Mouse (Mus musculus) adrenal gland, postnatal 10 days (tissue): ENCODE measurements around the gene Scly. TPM values are rescaled to one million over a fixed set of nuclear protein-coding genes. Genes with fewer than 3 reads are reported as not detected.

Experiments
- DNase-seq: peaks from one replicate; pipeline ENCODE4 v3.0.0; 2021; ENCODE audit warnings: mixed read lengths
- long read RNA-seq, 2 experiments: library from polyadenylated mRNA; stranded (forward); transcript quantifications; one replicate each; pipeline ENCODE4 v2.0.0; 2021
- total RNA-seq, 2 experiments: library from RNA; stranded (reverse); gene quantifications; 2 replicates each; pipeline ENCODE4 v1.2.3; 2021

The Scly gene
- total RNA-seq = 10 to 100 TPM; 22.8 to 23.4 TPM
- long read RNA-seq, experiment 1, transcript Scly-201 (12 exons, 2,202 nt) = major isoform, 7 of 11 reads
- long read RNA-seq, experiment 1, partial matches to known transcripts = 1 of 11 reads
- long read RNA-seq, experiment 1, other reads (novel, unspliced or antisense) = 3 of 11 reads
- long read RNA-seq, experiment 2, partial matches to known transcripts = 0 of 7 reads
- long read RNA-seq, experiment 2, other reads (novel, unspliced or antisense) = 3 of 7 reads

DNA sequence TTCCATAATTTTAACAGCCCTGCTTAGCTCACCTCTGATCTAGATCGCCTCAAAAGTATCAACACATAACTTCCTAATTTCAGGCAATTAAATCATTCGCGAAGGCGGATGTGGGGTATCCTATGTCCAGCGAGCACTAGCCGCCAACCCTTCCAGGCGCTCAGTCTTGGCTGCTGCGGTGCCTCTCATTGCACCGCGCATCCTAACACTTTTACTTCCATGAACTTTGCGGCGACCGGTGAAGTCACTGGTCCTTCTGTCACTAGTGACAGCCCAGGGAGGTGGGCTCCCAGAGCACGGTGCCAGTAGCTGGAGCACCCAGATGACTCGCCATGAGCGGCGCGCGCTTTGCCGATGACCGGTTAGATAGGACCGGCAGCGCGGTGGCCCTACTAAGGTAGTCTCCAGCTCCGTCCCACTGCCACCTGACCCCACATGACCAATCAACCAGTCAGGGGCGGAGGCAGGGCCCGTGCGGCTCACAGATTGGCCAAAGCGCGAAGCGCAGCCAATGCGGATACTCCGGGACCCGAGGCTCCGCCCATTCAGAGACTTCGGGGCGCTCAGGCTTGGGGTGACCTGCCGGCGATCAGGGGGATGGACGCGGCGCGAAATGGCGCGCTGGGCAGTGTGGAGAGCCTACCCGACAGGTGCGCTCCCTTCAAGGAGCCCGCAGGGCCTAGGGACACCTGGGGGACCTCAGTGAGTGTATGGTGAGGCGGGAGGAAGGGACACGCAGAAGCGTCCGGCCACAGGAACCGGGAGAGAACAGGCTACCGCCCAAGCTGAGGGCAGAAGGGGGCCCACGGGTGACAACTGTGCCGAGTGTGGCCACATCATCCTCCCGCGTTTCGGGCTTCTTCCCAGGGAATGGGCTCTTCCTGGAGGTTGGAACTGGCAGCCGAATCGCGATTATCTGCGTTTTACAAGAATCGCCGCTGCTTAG, at the start of gene Scly:
TSS of gene Scly (plus strand) at position 540 of the 946 bp plus-strand sequence.
- DNase-seq = peak; percentile 96

DNA sequence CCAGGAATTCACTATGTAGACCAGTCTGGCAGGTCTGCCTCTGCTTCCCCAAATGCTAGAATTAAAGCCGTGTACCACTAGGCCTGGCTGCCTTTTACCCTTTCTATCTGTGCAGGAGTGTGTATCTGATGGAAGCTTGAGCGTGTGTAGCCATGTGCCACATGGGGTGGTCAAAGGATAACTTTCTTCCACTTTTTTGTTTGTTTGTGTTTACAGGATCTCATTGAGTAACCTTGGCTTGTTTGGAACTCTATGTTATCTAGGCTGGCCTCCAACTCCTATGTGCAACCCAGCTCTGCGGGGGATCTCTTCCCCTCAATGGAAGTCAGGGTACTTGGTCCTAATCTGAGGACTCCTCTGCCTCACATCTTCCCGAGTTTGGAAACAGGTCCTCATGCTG, 49.2 kb upstream of the Scly start:
- DNase-seq = no peak

DNA sequence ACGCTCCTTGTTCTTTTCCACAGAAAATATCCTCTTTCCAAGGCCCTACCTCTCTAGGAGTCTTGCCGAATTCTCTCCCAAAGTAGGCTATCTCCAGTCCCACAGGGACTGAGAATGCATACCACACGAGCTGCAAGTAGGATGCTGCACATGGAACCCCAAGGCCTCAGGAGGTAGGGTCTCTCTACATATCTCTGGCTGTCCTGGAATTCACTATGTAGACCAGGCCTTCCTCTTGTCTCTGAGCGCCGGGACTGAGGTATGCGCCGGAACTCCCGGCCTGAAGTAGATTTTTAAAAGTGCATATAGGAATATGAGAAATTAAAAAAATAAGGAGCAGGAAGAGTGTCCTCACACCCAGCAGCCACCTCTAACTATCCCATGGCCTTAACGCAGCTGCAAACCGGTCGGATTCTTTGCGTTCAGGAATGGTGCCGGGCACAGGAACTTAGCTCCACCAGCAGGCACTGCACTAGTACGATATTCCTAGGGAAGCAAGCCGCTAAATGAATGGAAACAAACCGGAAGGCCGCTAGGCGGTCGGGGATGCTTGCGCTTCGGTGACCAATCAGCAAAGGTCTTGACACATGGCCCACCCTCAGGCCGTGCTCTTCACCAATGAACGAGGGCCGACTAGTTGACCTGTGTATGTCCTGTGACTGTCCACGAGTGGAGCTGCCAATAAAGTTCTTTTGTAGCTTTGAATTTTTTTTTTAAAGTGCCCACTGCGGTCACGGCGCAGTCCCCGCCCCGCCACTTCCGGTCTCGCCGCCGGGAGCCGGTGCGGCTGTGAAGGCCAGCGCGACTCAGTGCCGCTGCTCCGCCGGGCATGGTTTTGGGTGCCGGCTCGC, 48.3 kb upstream of the Scly start, which contains the start of gene Ube2f:
TSS of gene Ube2f (plus strand) at position 741 of the 851 bp plus-strand sequence.
- peak; percentile 91 for DNase-seq

DNA sequence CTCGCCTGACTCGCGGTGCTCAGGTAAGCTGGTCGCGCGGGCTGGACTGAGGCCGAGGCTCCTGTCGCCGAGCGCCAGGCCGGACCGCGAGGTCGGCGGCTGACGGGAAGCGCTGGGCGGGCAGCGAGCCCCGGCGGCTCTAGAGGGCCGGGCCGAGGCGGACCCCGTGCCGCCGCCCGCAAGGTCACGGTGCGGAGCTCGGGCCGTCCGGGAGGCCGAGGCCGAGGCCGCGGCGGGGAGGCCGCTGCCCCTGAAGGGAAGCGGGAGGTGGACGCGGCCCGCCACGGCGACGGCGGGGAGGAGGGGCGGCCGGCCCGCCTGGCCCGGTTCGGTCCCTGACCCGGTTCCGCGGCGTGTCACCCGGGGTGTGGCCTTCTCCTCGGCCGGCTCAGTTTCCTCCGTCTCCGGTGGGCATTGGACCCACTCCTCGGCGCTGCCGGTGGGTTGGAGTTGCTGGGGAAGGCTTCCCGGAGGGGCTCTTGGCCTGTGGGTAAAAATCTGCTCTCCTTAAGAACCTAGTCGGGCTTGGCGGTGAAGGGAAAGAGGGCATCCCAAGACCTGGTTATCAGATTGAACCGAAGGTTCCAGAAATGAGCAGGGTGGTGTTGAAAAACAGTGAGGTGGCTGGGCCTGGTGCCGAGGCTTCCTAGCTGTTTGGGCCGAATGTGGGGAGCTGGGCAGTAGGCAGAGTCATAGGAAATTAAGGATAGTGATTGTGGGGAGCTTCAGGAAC, 47.6 kb upstream of the Scly start:
- peak; percentile 56 for DNase-seq

DNA sequence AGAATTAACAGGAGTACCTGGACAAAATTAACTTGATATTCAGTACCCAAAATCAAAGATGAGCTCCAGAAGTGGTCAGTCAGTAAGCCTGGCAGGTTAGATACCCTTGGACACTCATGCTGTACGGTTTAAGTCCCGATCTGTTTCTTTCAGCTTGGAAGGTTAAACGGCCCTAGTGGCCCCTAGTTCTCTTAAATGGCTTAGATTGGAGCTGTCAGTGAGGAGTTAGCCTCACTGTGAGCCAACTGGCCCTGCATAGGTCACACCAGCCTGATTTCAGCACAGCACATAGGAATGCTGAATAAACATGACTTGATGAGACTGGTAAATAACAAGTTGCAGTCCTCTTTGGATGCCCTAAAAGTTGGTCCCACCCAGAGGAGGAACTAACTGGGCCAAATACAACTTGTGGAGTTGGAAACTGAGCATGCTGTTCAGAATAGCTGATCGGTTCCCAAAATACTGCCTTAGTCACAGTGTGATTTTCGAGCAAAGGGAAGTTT, 46.9 kb upstream of the Scly start:
- DNase-seq = peak; percentile 12

DNA sequence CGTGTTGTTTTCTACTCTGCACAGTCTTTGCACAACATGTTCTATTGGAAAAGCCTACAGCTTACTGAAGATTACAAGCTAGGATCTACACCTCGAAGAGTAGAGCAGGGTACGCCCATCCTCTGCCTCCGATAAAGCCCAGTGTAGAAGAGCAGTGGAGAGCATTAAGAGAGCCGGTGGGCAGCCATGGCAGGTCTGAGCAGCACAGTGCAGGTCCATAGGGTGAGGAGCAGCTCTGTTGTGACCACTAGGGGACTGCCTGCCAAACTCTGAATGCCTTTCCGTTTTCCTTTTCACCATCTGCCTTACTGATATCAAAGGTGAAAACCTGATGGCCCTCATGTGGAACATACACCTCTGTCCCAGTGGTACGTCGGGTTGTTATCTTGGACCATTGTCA, 46.2 kb upstream of the Scly start:
- DNase-seq = peak; percentile 9

DNA sequence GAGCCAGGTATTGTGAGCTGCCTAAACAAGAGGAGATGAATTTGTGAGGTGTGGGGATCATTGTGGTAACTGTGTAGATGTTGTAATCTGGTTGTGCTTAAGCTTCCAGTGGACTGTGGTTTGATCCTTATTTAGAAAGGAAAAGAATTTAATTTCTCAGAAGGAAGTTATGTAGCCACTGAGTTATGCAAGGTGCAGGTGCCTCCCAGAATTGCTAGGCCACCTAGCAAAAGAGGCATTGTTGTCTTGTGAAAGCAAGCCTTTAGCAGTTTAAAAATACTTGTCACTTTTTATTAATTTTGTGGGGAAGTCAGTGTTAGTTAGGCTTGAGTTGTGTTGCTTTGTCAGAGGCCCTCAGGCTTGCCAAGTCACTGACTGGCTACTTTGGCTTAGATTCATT, 40.2 kb upstream of the Scly start:
- no peak for DNase-seq

DNA sequence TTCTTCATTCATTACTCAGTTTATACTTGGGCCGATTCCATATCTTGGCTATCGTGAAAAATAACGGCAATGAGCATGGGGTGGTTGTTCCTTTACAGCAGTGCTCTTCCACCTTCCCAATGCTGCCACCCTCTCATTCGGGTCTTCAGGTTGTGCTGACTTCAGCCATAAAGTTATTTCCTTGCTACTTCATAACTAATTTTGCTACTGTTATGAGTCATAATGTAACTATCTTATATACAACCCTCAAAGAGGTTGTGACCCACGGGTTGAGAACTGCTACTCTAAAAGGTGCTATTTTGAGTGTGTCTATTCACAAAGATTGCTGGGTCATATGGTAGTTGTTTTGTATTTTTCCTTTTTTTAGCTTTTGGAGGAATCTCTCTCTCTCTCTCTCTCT, 38.3 kb upstream of the Scly start:
- no peak for DNase-seq

DNA sequence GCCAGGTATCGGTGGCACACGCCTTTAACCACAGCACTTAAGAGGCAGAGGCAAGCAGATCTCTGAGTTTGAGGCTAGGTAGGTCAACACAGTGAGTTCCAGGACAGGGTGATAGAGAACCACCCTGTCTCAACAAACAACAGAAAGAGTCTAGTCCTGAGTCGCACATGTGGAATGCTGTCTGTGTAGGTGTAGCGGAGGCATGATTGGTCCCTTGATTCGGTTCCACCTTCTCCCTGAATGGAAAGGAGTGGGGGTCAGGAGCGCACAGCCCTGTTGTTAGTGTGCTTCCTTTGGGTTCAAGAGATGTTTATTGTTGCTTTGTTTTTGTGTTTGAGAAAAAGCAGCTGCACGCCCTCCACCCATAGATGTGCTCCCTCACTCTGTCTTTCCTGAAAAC, 35.6 kb upstream of the Scly start:
- DNase-seq = no peak

DNA sequence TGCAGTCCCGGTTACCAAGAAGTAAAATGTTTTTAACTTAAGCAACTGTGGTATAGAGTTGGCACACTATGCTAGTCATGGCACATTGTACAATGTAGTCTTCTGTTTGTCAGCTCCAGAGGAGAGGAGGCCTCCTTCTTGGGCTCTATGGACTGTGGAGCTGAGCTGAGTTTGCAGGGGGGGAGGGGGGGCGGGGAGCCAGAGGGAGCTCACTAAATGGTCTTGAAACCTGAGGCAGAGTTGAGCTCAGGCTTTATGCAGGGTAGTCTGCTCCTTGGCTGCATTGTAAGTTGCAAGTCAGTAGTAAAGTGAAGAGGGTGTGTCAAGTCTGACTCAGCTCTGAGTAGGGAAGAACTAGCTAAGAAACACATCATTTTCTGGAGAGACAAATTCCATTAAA, 25.9 kb upstream of the Scly start:
- DNase-seq = no peak

DNA sequence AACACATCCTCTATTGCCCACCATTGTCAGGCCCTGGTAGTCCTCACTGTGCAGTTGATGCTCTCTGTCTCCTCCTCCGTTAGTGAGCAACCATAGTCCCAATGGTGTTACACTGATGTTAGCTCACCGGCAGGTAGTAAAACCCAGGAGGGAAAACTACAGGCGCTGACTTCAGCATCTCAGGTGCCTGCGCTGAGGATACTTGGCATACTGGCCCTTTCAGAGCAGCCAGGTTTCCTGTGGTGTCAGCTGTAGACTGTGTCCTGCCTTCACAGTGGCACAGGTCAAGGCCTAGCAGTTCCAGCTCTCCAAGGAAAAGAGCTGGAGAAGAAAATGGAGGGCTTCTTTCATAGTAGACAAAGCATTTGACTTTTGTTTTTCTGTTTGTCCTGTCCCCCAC, 21.6 kb upstream of the Scly start:
- no peak for DNase-seq

DNA sequence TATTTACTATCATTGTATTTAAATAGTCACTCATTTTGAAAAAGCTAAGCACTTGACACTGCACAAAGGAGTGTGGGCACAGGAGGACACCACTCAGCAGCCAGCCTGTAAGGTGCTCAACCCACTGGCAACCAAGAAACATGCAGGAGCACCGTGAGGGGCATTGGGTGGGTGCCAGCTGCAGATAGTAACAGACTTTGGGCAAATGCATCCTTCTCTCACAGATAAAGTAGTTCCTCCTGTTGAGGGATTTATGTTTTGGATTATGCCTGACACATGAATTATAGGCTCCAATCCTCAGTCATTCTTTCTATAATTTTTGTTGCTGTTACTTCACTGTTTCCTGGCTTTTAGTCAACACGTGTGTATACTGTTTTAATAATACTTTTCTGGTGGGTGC, 20.7 kb upstream of the Scly start:
- no peak for DNase-seq

DNA sequence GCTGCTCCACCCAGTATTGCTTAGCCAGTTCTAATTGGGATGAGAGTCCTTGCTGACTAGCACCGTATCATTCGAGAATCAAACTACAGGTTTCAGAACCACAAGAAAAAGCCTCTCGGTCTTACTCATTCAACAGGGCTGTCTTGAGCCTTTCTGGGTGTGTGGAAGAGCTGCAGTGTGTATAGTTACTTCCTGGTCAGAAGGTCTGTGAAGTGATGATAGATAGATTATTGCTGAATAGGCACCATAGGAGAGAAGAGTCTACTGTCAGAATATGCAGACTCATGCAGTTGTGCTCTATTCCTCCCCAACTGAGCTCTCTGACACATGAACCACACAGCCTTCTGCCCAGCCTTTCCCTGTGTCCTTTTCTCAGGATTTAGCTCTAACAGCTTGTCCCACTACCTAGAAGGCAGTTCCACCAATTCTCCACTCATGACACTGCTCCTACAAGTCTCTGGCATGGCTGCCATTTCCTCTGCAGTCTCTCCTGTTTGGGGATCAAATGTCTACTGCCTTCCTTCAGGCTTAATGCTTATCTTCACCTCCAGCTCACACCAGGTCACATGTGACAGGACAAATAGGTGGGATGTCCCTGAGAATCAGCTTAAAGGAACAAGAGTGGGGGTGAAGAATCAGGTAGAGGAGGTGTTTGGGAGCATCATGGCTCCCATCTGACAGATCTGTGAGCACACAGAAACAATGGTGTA, 19.6 kb upstream of the Scly start:
- no peak for DNase-seq

DNA sequence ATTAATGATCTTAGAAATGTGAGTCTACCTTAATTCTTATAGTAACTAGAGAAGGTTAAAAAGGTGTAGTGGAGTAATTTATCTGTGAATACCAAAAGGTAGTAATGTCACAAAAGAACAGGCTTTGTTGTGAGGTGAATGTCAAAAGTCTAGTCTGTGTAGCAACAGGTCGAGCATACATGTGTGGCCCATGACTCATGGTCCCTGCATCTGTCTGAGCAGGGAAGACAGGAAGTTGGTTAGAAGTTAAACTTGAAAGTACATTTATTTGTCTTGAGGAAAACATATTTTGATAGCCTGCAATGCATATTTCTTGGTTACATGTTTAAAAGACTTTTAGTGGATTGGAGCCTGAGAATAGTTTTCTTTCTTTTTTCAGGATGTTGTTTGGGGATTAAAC, 19.0 kb upstream of the Scly start:
- DNase-seq = no peak

DNA sequence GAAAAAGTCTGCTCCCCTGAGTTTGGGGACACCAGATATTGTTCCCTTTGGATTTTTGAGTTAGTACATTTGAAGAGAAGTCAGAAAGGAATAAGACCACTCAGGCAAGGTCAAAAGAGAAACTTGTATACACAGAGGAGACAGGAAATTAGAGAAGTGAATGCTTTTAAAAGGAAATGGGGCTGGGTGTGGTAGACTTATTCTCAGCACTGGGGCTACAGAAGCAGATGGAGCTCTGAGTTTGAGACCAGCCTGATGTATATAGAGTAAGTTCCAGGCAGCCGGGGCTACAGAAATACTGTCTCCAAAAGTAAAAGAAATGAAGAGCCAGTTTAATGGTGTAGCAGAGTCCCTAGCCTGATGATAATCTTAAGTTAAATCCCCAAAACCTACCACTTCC, 15.6 kb upstream of the Scly start:
- no peak for DNase-seq

DNA sequence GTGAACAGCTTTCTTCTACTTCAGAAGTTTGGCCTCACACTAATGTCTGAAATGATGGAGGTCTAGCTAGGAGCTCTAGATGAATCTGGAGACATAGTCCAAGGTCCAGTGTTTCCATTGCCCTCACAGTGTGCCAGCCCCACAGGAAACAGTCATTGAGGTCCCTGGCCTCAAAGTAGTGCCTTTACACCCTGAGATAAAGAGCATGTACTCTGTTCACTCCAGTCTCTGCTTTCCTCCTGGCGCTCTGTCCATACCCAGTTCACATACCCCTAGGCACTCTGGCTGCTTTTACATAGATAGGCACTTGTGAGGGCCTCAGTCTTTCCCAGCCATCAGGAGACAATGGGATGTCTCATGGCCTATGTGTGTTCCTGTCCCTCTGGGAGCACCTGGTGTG, 8.8 kb upstream of the Scly start:
- no peak for DNase-seq

DNA sequence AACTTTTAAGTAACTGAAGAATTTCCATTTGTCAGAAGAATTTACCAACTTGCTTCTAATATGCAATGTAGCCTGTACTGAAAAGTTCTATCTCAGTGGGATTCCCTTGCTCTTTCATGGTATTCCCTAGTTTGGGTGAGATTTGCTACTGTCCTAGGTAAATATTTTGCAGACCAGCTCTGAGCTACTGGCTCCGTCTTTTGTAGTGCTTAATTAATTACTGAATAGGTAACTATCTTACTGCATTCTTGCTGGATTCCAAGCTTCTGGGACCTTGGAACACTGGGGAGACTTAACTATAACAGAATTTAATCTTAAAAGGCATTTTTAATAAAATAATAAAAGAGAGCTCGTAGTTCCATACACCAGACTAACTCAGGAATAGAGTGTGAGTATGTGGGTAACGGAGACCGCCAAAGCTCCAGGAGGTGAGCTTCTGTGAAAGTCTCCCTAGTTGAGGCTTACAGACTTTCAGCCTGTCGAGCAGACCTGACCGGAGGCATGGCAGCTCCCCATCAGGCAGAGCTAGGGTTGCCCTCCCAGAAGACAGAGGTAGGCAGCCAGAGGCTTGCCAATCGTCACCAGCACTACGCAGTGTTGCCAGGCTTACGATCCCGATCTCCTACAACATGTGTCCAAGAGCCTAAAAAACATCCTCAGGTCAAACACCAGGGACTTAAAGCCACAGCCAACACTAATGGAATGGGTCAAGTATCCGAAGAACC, 5.9 kb upstream of the Scly start:
- no peak for DNase-seq

DNA sequence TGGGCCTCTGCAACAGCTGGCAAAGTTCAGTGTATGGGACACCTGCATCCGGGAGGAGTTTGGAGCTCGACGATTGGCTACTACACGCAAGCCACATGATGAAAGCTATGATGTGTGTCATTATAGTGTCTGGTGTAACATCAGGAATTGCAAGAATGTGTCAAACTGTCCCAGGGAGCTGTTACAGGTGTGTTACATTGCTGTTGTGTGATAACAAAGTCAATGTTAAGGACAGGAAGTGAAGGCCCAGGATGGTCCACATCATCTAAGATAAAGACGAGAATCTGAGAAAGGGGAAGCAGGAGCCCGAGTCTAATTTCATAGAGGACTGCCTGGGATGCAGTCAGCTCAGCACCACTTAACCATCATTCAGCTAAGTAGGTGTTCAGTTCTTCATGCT, 2.6 kb upstream of the Scly start:
- no peak for DNase-seq

DNA sequence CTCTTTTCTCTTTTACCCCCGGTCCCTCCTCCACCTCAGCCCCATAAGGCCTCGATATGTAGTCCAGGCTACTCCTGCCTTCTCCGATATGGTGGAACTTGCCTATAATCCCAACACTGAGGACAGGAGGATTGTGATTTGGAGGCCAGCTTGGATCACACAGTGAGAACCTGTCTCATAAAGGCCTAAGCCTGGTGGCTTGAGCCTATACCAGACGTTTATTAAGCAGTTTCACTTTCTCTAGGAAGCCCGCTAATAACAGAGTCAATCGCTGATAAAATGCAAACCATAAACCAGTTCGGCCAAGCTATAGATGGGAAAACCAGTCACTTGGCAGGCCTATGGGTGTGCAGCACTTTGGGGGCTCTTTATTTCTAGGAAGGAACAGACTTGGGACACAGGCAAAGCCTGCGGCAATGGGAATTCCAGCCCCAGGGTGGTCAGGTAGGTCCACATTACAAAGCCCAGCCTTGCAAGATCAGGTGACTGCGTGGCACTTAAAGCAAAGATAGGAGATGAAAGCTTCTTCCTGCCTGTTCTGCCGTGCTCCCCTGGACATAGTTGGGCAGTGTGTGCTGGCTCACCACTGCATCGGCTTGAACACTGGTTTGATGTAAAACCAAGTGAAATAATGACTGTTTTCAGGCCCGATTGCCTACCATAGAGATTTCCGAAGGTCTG, 1.0 kb downstream of the Scly start:
- DNase-seq = no peak
